Mouse (Mus musculus): Measurements from ENCODE around the gene Dcun1d3. TPM values are rescaled to one million over a fixed set of nuclear protein-coding genes. Genes with fewer than 3 reads are reported as not detected.

The Dcun1d3 gene
- polyA plus RNA-seq, 1 experiment = 0.43 TPM

DNA sequence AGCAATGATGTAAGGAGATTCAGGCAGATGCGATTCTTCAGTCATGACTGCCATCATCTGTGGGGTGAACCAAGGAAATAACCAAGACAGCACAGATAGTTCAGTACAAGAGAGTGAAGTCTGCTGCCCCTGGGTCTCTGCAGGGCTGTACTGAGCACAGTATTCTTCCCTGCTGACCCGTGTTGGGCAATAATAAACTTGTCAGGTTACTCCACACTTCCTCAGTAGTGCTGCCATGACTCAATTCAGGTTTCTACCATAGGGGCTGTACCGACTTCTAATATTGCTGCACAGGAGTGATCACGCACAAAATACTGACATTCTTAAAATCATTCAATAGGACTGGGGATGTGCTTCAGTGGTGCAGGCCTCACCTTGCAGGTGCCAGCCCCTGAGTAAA lies 16.9 kb downstream of the Dcun1d3 start:
- no peaks in the 10 kb centered on the region for H3K27me3 ChIP-seq (ENCODE audit: control insufficient read depth)
- TF ChIP-seq GATA1 (IDR thresholded peaks at IDR 0.05; ENCODE audit: low read length) = no peak
- no peak for TF ChIP-seq TAL1 (IDR thresholded peaks at IDR 0.05; ENCODE audit: low read length)
- no peaks in the 10 kb centered on the region; the same call in 1 of the 2 replicates for H3K36me3 ChIP-seq (ENCODE audit: control insufficient read depth)
- H3K4me1 ChIP-seq (ENCODE audit: control insufficient read depth) = no peaks in the 10 kb centered on the region
- no peaks in the 10 kb centered on the region for H3K9me3 ChIP-seq (ENCODE audit: control insufficient read depth, low read length)
- H3K4me3 ChIP-seq (replicated peaks) = no peak overlapping the region

DNA sequence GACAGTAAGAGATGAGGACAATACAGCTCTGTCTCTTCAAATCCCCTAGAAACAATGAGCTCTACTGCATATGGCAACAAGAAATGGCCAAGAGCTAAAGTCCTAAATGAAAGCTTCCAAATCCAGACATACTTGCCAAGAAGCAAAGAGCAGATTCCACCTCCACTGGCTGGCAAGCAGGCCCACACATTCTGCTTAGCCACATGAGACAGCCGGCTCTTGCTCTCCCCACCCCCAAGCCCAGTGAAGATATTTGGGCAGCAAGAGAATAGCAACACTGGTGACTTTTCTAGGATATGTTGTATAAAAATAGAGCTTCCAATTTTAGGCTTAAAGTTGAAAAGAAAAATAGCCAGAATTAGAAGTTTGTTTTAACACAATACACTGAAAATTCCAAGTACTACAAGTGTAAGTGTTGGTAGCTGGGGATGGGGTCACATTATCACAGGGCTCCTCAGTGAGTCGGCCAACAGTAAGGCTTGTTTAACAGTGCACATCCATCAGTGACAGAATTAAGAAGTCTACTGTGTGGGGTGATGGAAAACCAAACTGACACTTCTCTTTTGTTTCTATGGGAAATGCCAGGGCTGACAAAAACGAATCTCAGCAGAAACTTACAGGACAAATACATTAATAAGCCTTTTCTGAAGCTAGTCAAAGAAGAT lies 20.2 kb downstream of the Dcun1d3 start:
- TF ChIP-seq TAL1 (IDR thresholded peaks at IDR 0.05; ENCODE audit: low read length) = no peak
- no peak for TF ChIP-seq GATA1 (IDR thresholded peaks at IDR 0.05; ENCODE audit: low read length)

DNA sequence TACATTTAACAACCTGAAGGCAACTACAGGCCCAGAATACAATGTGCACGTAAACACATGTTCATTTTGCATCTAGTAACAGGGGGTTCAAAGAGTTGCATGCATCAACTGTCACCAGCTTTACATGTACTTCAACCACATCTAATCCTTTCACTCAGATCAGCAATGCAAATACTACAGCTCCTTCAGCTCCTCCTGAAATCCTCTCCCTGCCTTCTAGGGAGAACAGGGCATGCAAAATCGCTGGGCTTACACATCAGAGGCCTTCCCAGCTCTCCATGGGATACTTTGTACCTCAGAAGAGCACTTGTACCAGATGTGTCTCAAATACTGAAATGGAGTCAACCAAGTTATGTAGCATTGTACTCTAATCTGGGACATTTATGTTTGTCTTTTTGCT lies 23.0 kb downstream of the Dcun1d3 start:
- H3K4me1 ChIP-seq (ENCODE audit: control insufficient read depth) = no peaks in the 10 kb centered on the region
- no peak overlapping the region for H3K4me3 ChIP-seq (replicated peaks)
- H3K36me3 ChIP-seq (ENCODE audit: control insufficient read depth) = no peaks in the 10 kb centered on the region
- no peak for TF ChIP-seq TAL1 (IDR thresholded peaks at IDR 0.05; ENCODE audit: low read length)
- TF ChIP-seq GATA1 (IDR thresholded peaks at IDR 0.05; ENCODE audit: low read length) = no peak
- H3K27me3 ChIP-seq (ENCODE audit: control insufficient read depth) = no peaks in the 10 kb centered on the region
- no peaks in the 10 kb centered on the region for H3K9me3 ChIP-seq (ENCODE audit: control insufficient read depth, low read length)

More for the DNA sequence above, 20.2 kb downstream of the Dcun1d3 start:
- H3K36me3 ChIP-seq (ENCODE audit: control insufficient read depth) = no peaks in the 10 kb centered on the region; the same call in 1 of the 2 replicates
- no peak overlapping the region for H3K4me3 ChIP-seq (replicated peaks)
- no peaks in the 10 kb centered on the region for H3K4me1 ChIP-seq (ENCODE audit: control insufficient read depth)
- H3K9me3 ChIP-seq (ENCODE audit: control insufficient read depth, low read length) = no peaks in the 10 kb centered on the region
- H3K27me3 ChIP-seq (ENCODE audit: control insufficient read depth) = no peaks in the 10 kb centered on the region

DNA sequence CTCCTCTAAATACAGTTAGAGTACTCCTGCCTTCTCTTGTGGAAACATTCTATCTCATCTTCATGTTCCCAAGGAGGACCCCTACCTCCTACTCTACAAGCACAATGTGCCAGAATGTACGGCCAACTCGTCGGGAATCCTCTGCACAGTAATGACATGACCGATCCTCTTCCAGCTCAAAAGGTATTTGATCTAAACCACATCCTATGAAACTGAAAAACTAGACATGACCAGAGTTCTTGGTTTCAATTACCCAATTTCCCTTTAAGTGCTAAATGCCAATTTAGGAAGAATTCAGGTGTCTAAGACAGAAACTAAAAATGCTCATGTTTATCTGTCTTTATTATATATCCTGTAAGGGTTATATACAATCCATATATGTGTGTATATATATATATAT lies 23.9 kb downstream of the Dcun1d3 start:
- Histone ChIP-seq H3K4me3 (replicated peaks) (no peak overlapping the region), H3K27me3 (ENCODE audit: control insufficient read depth) (no peaks in the 10 kb centered on the region), H3K36me3 (ENCODE audit: control insufficient read depth) (no peaks in the 10 kb centered on the region), H3K4me1 (ENCODE audit: control insufficient read depth) (no peaks in the 10 kb centered on the region), H3K9me3 (ENCODE audit: control insufficient read depth, low read length) (no peaks in the 10 kb centered on the region)
- TF ChIP-seq TAL1 (IDR thresholded peaks at IDR 0.05; ENCODE audit: low read length) (no peak), GATA1 (IDR thresholded peaks at IDR 0.05; ENCODE audit: low read length) (no peak)

DNA sequence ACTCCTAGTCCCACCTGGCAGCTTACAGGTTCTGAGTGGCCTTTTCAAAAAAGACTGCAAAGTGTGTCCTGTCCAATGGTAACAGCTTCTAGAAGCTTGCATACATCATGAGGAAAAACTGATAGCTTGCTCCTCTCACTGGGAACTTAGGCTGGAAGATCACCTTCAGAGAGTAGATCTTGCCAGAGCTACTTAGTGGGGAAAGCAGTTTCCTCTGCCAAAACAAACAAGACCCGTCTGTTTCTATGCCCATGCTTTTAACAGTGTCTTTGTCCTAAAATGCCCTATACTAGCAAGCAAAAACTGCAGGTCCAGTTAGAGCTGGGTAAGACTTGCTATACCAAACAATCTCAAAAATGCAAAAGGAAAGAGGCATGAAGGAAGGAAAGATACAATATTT lies 30.0 kb downstream of the Dcun1d3 start:
- H3K9me3 ChIP-seq (ENCODE audit: control insufficient read depth, low read length) = no peaks in the 10 kb centered on the region
- no peak for TF ChIP-seq GATA1 (IDR thresholded peaks at IDR 0.05; ENCODE audit: low read length)
- TF ChIP-seq TAL1 (IDR thresholded peaks at IDR 0.05; ENCODE audit: low read length) = no peak
- no peak overlapping the region for H3K4me3 ChIP-seq (replicated peaks)
- no peaks in the 10 kb centered on the region for H3K27me3 ChIP-seq (ENCODE audit: control insufficient read depth)
- H3K4me1 ChIP-seq (ENCODE audit: control insufficient read depth) = peaks cover 20% of the 10 kb centered on the region
- no peaks in the 10 kb centered on the region for H3K36me3 ChIP-seq (ENCODE audit: control insufficient read depth)

- H3K27me3 ChIP-seq (ENCODE audit: control insufficient read depth) = no peaks in the 10 kb centered on the region
- peaks cover 2% of the 10 kb centered on the region for H3K36me3 ChIP-seq (ENCODE audit: control insufficient read depth)
- peaks cover 23% of the 10 kb centered on the region for H3K4me1 ChIP-seq (ENCODE audit: control insufficient read depth)
- H3K9me3 ChIP-seq (ENCODE audit: control insufficient read depth, low read length) = no peaks in the 10 kb centered on the region
- no peak overlapping the region for H3K4me3 ChIP-seq (replicated peaks)
- TF ChIP-seq GATA1 (IDR thresholded peaks at IDR 0.05; ENCODE audit: low read length) (no peak), TAL1 (IDR thresholded peaks at IDR 0.05; ENCODE audit: low read length) (no peak)
Observed at GRCm38 (mm10) chr7:119864500-119864899, 31.6 kb downstream of the Dcun1d3 start.

DNA sequence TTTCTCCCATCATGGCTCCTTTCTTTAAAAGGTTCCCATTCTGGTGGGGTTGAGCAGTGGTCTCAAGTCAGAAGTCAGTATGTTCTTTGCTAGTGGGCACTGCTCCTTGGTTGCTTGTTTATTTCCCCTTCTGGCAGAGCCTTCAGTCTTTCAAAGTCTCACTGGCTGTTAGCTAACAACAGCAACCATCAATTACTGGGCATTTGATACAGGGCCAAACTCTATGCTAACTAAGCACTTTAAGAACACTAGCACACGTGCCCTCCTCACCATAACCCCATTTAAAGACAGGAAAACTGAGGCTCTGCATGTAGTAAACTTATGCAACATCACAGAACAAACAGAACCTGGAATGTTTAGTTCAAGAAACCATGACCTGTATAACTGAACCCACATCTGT lies 33.9 kb downstream of the Dcun1d3 start:
- Histone ChIP-seq H3K27me3 (ENCODE audit: control insufficient read depth) (no peaks in the 10 kb centered on the region), H3K36me3 (ENCODE audit: control insufficient read depth) (peaks cover 15% of the 10 kb centered on the region), H3K9me3 (ENCODE audit: control insufficient read depth, low read length) (no peaks in the 10 kb centered on the region), H3K4me1 (ENCODE audit: control insufficient read depth) (peaks cover 23% of the 10 kb centered on the region), H3K4me3 (replicated peaks) (no peak overlapping the region)
- TF ChIP-seq GATA1 (IDR thresholded peaks at IDR 0.05; ENCODE audit: low read length) (no peak), TAL1 (IDR thresholded peaks at IDR 0.05; ENCODE audit: low read length) (no peak)

GRCm38 (mm10) chr7:119861335-119862091 lies 34.6 kb downstream of the Dcun1d3 start:
- TF ChIP-seq GATA1 (IDR thresholded peaks at IDR 0.05; ENCODE audit: low read length) (no peak), TAL1 (IDR thresholded peaks at IDR 0.05; ENCODE audit: low read length) (no peak)
- peaks cover 23% of the 10 kb centered on the region for H3K4me1 ChIP-seq (ENCODE audit: control insufficient read depth)
- peaks cover 17% of the 10 kb centered on the region for H3K36me3 ChIP-seq (ENCODE audit: control insufficient read depth)
- no peaks in the 10 kb centered on the region for H3K27me3 ChIP-seq (ENCODE audit: control insufficient read depth)
- H3K4me3 ChIP-seq (replicated peaks) = no peak overlapping the region
- H3K9me3 ChIP-seq (ENCODE audit: control insufficient read depth, low read length) = no peaks in the 10 kb centered on the region

DNA sequence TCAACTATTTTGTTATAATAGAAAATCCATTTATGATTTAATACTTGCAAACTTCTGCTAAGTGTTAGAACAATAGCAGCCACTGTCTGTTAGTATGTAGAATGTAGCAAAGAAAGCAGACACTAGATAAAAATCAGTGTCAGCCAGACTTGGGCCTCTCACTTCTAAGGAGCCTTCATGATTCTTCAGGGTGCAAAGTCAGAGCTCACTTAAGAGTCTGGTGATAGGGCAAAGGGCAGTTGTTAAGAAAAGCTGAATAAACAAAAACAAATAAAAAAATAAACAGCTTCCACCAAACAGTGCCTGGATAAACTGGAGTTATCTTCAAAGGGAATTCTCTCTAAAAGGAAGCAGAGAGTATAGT lies 35.1 kb downstream of the Dcun1d3 start:
- Histone ChIP-seq H3K27me3 (ENCODE audit: control insufficient read depth) (no peaks in the 10 kb centered on the region), H3K4me3 (replicated peaks) (no peak overlapping the region), H3K9me3 (ENCODE audit: control insufficient read depth, low read length) (no peaks in the 10 kb centered on the region), H3K36me3 (ENCODE audit: control insufficient read depth) (peaks cover 17% of the 10 kb centered on the region), H3K4me1 (ENCODE audit: control insufficient read depth) (peaks cover 23% of the 10 kb centered on the region)
- TF ChIP-seq TAL1 (IDR thresholded peaks at IDR 0.05; ENCODE audit: low read length) = no peak
- TF ChIP-seq GATA1 (IDR thresholded peaks at IDR 0.05; ENCODE audit: low read length) = no peak

All from erythroblast, embryonic 14.5 days (primary cell).